Mouse (Mus musculus) embryonic facial prominence, embryonic 10.5 days (tissue): ENCODE measurements around the gene Cd300lg. TPM values are rescaled to one million over a fixed set of nuclear protein-coding genes. Genes with fewer than 3 reads are reported as not detected.

ENCODE experiments used
- DNase-seq: peaks from one replicate; pipeline ENCODE4 v3.0.0-alpha.2; 2017; ENCODE audit warnings: low spot score
- H3K27ac ChIP-seq: fragments of 300-500 bp; sonication (generic); replicated peaks from 2 replicates; pipeline ENCODE4 v1.5.1; 2016; ENCODE audit warnings: mild to moderate bottlenecking
- H3K27me3 ChIP-seq: fragments of 300-500 bp; sonication (generic); replicated peaks from 2 replicates; pipeline ENCODE4 v1.6.1; 2016; ENCODE audit warnings: low read depth, mild to moderate bottlenecking; ENCODE audit not compliant: poor library complexity, severe bottlenecking
- H3K36me3 ChIP-seq: fragments of 300-500 bp; sonication (generic); replicated peaks from 2 replicates; pipeline ENCODE4 v1.6.1; 2016; ENCODE audit warnings: mild to moderate bottlenecking, moderate library complexity
- H3K4me1 ChIP-seq: fragments of 300-500 bp; sonication (generic); 2 replicates; pipeline ENCODE4 v1.6.1; 2016
- H3K4me3 ChIP-seq: fragments of 300-500 bp; sonication (generic); 2 replicates; pipeline ENCODE4 v1.5.1; 2016; ENCODE audit warnings: mild to moderate bottlenecking, moderate library complexity
- H3K9me3 ChIP-seq: fragments of 300-500 bp; sonication (generic); 2 replicates; pipeline ENCODE4 v1.6.1; 2016; ENCODE audit warnings: mild to moderate bottlenecking
- WGBS: fragments of 180-500 bp; shearing (Covaris S2); methylation state at CpG from one replicate; pipeline ENCODE4 v1.1.7; 2016; 5-methylcytosine and 5-hydroxymethylcytosine counted together
- polyA plus RNA-seq: library from polyadenylated mRNA; unstranded; fragments of >200 nt; fragmentation: Nextera tagmentation; extraction: Ambion mirVana; gene quantifications from 2 replicates; pipeline ENCODE4 v1.2.1, GENCODE M21; 2016

Gene Cd300lg
- polyA plus RNA-seq, 1 experiment from 2014 or later: 0.51 TPM

- peaks cover 11% of the 10 kb centered on the region for H3K9me3 ChIP-seq
- H3K27ac ChIP-seq: no peak overlapping the region
- H3K4me3 ChIP-seq: no peak overlapping the region
- peaks cover 11% of the 10 kb centered on the region; the same call in 1 of the 2 replicates for H3K4me1 ChIP-seq
- no peak for DNase-seq
- H3K36me3 ChIP-seq: no peaks in the 10 kb centered on the region
- WGBS: 67% methylated on average over 4 of the region's 4 CpGs
- peaks cover 9% of the 10 kb centered on the region; the same call in 1 of the 2 replicates for H3K27me3 ChIP-seq
Observed at GRCm38 (mm10) chr11:102040646-102041045, 663 bp upstream of the Cd300lg start.

DNA sequence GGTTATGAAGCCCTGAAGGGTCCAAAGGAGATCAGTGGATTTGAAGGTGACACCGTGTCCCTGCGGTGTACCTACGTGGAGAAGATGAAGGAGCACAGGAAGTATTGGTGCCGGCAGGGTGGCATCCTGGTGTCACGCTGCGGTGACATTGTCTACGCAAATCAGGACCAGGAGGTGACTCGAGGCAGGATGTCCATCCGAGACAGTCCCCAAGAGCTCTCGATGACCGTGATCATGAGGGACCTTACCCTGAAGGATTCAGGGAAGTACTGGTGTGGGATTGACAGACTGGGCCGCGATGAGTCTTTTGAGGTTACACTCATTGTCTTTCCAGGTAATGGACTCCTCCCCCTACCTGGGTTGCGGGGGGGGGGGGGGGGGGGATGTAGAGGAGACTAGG, 1.7 kb downstream of the Cd300lg start:
- no peak for DNase-seq
- peaks cover 11% of the 10 kb centered on the region; the same call in 1 of the 2 replicates for H3K4me1 ChIP-seq
- H3K27me3 ChIP-seq: peaks cover 6% of the 10 kb centered on the region; the same call in 1 of the 2 replicates
- 94% methylated on average over 13 of the region's 14 CpGs for WGBS
- H3K36me3 ChIP-seq: 0 out of 2 replicates have a peak, but pooled peaks cover 2% of the 10 kb centered on the region
- H3K9me3 ChIP-seq: peaks cover 18% of the 10 kb centered on the region
- H3K27ac ChIP-seq: no peak overlapping the region
- no peak overlapping the region for H3K4me3 ChIP-seq

DNA sequence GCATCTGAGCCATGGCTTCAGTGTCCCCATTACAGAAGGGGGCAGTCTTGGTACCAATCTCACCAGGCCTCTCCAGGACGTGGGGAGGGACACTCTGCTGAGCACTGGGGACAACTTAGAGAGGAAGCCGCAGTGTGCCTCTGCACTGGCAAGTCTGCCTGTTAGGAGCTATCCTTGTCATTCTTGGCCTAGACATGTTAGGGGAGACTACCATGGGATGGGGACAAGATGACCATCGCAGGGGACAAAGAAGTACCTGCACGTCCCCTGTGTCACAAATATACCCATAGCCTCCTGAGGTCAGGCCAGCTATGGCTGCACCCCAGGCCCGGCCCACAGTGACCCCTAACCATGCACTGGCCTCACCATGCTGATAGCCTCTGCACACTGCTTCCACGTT, 2.1 kb downstream of the Cd300lg start:
- 84% methylated on average over 6 of the region's 6 CpGs for WGBS
- DNase-seq: no peak
- Histone ChIP-seq H3K36me3 (0 out of 2 replicates have a peak, but pooled peaks cover 2% of the 10 kb centered on the region), H3K4me3 (no peak overlapping the region), H3K27ac (no peak overlapping the region), H3K4me1 (peaks cover 11% of the 10 kb centered on the region; the same call in 1 of the 2 replicates), H3K9me3 (peaks cover 18% of the 10 kb centered on the region), H3K27me3 (peaks cover 1% of the 10 kb centered on the region; the same call in 1 of the 2 replicates)

DNA sequence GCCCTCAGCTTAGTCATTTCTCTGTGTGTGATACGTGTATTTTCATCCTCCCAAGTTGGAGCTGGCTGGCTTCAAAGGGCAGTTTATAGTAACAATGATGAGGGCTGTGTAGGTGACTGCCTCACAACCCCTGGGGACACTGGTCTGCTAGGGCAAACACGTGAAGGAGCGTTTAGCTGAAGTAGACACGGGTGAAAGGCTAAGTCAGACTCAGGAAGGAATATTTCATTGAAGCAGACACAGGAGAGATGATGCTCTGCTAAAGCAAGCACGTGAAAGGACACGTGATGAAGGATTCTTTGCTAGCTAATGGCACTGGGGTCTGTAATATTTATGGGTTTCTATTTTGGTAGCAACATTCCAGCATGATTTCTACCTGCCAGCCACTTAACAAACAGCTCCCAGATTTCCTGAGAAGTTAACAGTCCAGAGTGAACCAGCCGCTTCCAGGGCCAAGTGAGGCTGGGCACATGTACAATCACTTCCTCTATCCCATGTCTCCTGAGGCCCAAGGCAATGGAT, 3.4 kb downstream of the Cd300lg start:
- H3K27me3 ChIP-seq: no peaks in the 10 kb centered on the region
- H3K27ac ChIP-seq: no peak overlapping the region
- peaks cover 7% of the 10 kb centered on the region; the same call in 1 of the 2 replicates for H3K4me1 ChIP-seq
- 88% methylated on average over 7 of the region's 7 CpGs for WGBS
- H3K9me3 ChIP-seq: peaks cover 18% of the 10 kb centered on the region
- no peak overlapping the region for H3K4me3 ChIP-seq
- H3K36me3 ChIP-seq: 0 out of 2 replicates have a peak, but pooled peaks cover 2% of the 10 kb centered on the region
- no peak for DNase-seq

DNA sequence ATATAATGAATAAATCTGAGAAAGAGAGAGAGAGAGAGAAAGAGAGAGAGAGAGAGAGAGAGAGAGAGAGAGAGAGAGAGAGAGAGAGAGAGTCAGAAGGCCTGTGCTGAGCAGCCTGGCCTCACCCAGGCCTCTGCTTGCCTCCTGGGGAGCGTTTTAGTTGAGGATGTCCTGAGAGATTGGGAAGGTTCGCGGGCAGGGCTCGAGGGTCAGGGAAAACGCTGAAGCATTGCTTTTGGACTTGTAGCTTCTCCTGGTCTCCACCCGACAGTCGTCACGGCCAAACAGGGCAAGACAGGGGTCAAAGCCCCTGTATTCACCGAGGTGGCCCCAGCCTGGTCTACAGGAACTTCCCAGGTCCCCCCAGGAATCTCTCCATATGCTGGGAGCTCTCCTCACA, 5.3 kb downstream of the Cd300lg start:
- H3K27me3 ChIP-seq: no peaks in the 10 kb centered on the region
- DNase-seq: no peak

DNA sequence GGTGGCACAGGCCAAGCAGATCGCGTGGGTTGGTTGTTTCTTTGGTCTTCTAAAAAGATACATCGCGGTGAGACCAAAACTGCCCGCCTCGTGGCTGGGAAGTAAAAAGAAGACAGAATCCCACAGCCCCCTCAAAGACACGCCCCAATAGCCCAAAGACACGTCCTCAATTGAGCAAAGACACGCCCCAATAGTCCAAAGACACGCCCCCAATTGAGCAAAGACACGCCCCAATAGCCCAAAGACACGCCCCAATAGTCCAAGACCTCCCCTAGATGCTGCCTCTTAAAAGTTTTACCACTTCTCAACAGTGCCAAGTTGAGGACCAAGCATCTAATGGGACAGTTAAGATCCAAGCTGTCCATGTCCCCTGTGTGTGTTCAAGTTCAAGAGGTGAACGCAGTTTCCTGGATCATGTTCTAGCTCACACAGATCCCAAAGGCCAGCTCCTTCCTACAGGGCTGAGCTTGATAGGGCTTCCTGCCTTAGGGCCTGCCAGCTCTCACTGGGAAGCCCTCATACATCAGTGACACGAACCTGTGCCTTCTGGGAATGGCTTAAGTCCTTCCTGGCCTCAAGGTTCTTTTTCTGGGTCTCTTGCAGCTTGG, 8.7 kb downstream of the Cd300lg start:
- DNase-seq: no peak
- 57% methylated on average over 14 of the region's 14 CpGs for WGBS
- no peak overlapping the region for H3K4me3 ChIP-seq
- peaks cover 14% of the 10 kb centered on the region for H3K9me3 ChIP-seq
- 0 out of 2 replicates have a peak, but pooled peaks cover 2% of the 10 kb centered on the region for H3K36me3 ChIP-seq
- H3K4me1 ChIP-seq: peaks cover 6% of the 10 kb centered on the region; the same call in 1 of the 2 replicates
- no peak overlapping the region for H3K27ac ChIP-seq
- H3K27me3 ChIP-seq: 0 out of 2 replicates have a peak, but pooled peaks cover 4% of the 10 kb centered on the region

More for the DNA sequence above, 5.3 kb downstream of the Cd300lg start:
- H3K27ac ChIP-seq: no peak overlapping the region
- H3K4me1 ChIP-seq: no peaks in the 10 kb centered on the region
- WGBS: 77% methylated on average over 9 of the region's 9 CpGs
- no peak overlapping the region for H3K4me3 ChIP-seq
- peaks cover 18% of the 10 kb centered on the region for H3K9me3 ChIP-seq
- H3K36me3 ChIP-seq: 0 out of 2 replicates have a peak, but pooled peaks cover 2% of the 10 kb centered on the region

- Histone ChIP-seq H3K9me3 (no peaks in the 10 kb centered on the region), H3K27ac (peak overlapping the region; percentile 26; the same call in 1 of the 2 replicates), H3K36me3 (no peaks in the 10 kb centered on the region), H3K27me3 (0 out of 2 replicates have a peak, but pooled peaks cover 4% of the 10 kb centered on the region), H3K4me1 (peaks cover 8% of the 10 kb centered on the region; the same call in 1 of the 2 replicates), H3K4me3 (no peak overlapping the region)
- WGBS: 62% methylated on average over 4 of the region's 4 CpGs
- DNase-seq: no peak
Observed at GRCm38 (mm10) chr11:102051541-102051940, 10.2 kb downstream of the Cd300lg start.

GRCm38 (mm10) chr11:102051954-102052353, 10.6 kb downstream of the Cd300lg start:
- H3K4me3 ChIP-seq: no peak overlapping the region
- 45% methylated on average over 4 of the region's 4 CpGs for WGBS
- H3K36me3 ChIP-seq: no peaks in the 10 kb centered on the region
- DNase-seq: no peak
- H3K27me3 ChIP-seq: 0 out of 2 replicates have a peak, but pooled peaks cover 5% of the 10 kb centered on the region
- peaks cover 12% of the 10 kb centered on the region for H3K4me1 ChIP-seq
- H3K9me3 ChIP-seq: no peaks in the 10 kb centered on the region
- H3K27ac ChIP-seq: no peak overlapping the region

- DNase-seq: no peak
- 83% methylated on average over 12 of the region's 12 CpGs for WGBS
- no peak overlapping the region for H3K4me3 ChIP-seq
Observed at GRCm38 (mm10) chr11:102052697-102053096, 11.4 kb downstream of the Cd300lg start.

GRCm38 (mm10) chr11:102053183-102053582, 11.9 kb downstream of the Cd300lg start:
- no peak for DNase-seq
- H3K9me3 ChIP-seq: no peaks in the 10 kb centered on the region
- H3K27ac ChIP-seq: no peak overlapping the region
- 0 out of 2 replicates have a peak, but pooled peaks cover 17% of the 10 kb centered on the region for H3K27me3 ChIP-seq
- WGBS: 85% methylated on average over 7 of the region's 7 CpGs
- no peak overlapping the region for H3K4me3 ChIP-seq
- no peaks in the 10 kb centered on the region for H3K36me3 ChIP-seq
- peaks cover 17% of the 10 kb centered on the region for H3K4me1 ChIP-seq

More at GRCm38 (mm10) chr11:102052697-102053096, 11.4 kb downstream of the Cd300lg start:
- peaks cover 17% of the 10 kb centered on the region for H3K4me1 ChIP-seq
- no peaks in the 10 kb centered on the region for H3K36me3 ChIP-seq
- H3K27ac ChIP-seq: no peak overlapping the region
- 0 out of 2 replicates have a peak, but pooled peaks cover 12% of the 10 kb centered on the region for H3K27me3 ChIP-seq
- H3K9me3 ChIP-seq: no peaks in the 10 kb centered on the region

DNA sequence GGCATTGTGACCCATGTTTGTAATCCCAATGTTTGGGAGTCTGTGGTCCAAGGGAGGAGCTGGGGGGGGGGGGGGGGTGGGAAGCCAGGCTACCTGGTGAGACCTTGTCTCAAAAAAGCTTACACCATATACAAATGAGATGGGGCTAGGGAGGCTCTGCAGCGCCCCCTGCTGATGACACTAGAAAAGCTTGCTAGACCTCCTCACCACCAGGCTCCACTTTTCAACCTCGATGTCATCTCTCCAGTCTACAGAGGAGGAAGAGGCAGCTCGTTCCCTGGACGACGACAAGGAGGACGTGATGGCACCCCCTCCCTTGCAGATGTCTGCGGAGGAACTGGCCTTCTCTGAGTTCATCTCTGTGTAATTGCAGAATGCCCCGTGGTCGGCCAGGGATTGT, 12.5 kb downstream of the Cd300lg start:
- Histone ChIP-seq H3K4me1 (peaks cover 17% of the 10 kb centered on the region), H3K27me3 (peaks cover 24% of the 10 kb centered on the region; the same call in 1 of the 2 replicates), H3K27ac (no peak overlapping the region), H3K9me3 (no peaks in the 10 kb centered on the region), H3K36me3 (0 out of 2 replicates have a peak, but pooled peaks cover 4% of the 10 kb centered on the region), H3K4me3 (no peak overlapping the region)
- WGBS: 27% methylated on average over 9 of the region's 9 CpGs
- DNase-seq: peak; percentile 65

GRCm38 (mm10) chr11:102061236-102061940, 20.1 kb downstream of the Cd300lg start:
- Histone ChIP-seq H3K4me3 (peak overlapping the region; percentile 59), H3K4me1 (peaks cover 22% of the 10 kb centered on the region), H3K36me3 (peaks cover 39% of the 10 kb centered on the region), H3K9me3 (no peaks in the 10 kb centered on the region), H3K27me3 (peaks cover 62% of the 10 kb centered on the region), H3K27ac (no peak overlapping the region; the same call in 1 of the 2 replicates)
- peak; percentile 84 for DNase-seq
- WGBS: 2% methylated on average over 23 of the region's 23 CpGs
